Mouse (Mus musculus): ENCODE data around the gene Prx.

DNA sequence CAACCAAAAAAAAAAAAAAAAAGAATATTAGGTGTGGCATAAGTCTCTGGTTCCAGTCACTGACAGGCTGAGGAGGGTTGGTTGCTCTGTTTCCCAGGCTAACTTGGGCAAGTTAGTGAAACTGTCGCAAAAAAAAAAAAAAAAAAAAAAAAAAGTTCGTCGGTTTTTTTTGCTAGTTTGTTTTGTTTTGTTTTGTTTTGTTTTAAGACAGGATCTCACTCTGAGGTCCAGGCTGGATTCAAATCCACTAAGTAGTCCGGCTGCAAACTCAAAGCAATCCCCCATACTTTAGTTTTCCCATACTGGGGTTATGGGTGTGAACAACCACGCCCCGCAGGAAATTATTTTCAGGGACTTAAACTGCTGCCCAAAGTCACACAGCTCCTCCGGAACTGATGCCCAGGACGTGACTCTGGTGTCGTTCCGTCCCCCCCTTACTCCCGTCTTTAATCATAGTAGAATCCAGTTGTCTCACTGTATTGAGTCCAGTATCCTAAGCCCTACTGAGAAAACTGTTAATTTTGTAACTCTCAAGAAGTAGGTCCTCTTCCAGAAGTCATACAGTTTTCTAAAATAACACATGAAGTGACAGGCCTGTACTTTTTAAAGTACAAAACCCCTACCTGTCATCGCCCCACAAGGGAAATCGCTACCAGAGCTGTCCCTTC is 12.9 kb upstream of the Prx start:
- TF ChIP-seq CTCF (IDR thresholded peaks at IDR 0.05), result no peak
- no peak for TF ChIP-seq EP300 (IDR thresholded peaks at IDR 0.05; ENCODE audit: insufficient read depth, low read depth, low read length)
- TF ChIP-seq POLR2A (IDR thresholded peaks at IDR 0.05; ENCODE audit: insufficient read depth, low read depth, low read length), result no peak
